Mouse (Mus musculus) heart, postnatal 4 days (tissue): Measurements from ENCODE around the gene Siah1b. TPM values are rescaled to one million over a fixed set of nuclear protein-coding genes. Genes with fewer than 3 reads are reported as not detected.

ENCODE experiments used
- DNase-seq: peaks from one replicate; pipeline ENCODE4 v3.0.0; 2021
- total RNA-seq, 2 experiments: library from RNA; stranded (reverse); gene quantifications; 2 replicates each; pipeline ENCODE4 v1.2.3; 2021

Siah1b gene
- total RNA-seq: 10 to 100 TPM in 1 of 2 experiments, 1 to 10 TPM in 1; 9.9 to 10.4 TPM

- DNase-seq: peak; percentile 92
Observed at GRCm38 (mm10) chrX:164076040-164076775, at the start of gene Siah1b. TSS of gene Siah1b (minus strand) at chrX:164076493.

GRCm38 (mm10) chrX:164123942-164124341 is 47.6 kb upstream of the Siah1b start:
- no peak for DNase-seq

GRCm38 (mm10) chrX:164113744-164114143 is 37.5 kb upstream of the Siah1b start:
- DNase-seq: no peak

- no peak for DNase-seq
Observed at GRCm38 (mm10) chrX:164111146-164111545, 34.9 kb upstream of the Siah1b start.

GRCm38 (mm10) chrX:164102656-164103055 is 26.4 kb upstream of the Siah1b start:
- no peak for DNase-seq

- DNase-seq: no peak
Observed at GRCm38 (mm10) chrX:164102198-164102597, 25.9 kb upstream of the Siah1b start.

GRCm38 (mm10) chrX:164101483-164101882 is 25.2 kb upstream of the Siah1b start:
- DNase-seq: no peak

GRCm38 (mm10) chrX:164095838-164096237 is 19.5 kb upstream of the Siah1b start:
- no peak for DNase-seq

GRCm38 (mm10) chrX:164093435-164093834 is 17.1 kb upstream of the Siah1b start:
- DNase-seq: no peak

- no peak for DNase-seq
Observed at GRCm38 (mm10) chrX:164092300-164093169, 16.2 kb upstream of the Siah1b start.

- DNase-seq: no peak
Observed at GRCm38 (mm10) chrX:164089916-164090315, 13.6 kb upstream of the Siah1b start.

GRCm38 (mm10) chrX:164088582-164088981 is 12.3 kb upstream of the Siah1b start, which contains the start of gene Cltrn:
TSS of gene Cltrn (plus strand) at chrX:164088830.
- no peak for DNase-seq

GRCm38 (mm10) chrX:164082030-164082429 is 5.7 kb upstream of the Siah1b start:
- DNase-seq: no peak

GRCm38 (mm10) chrX:164068968-164069367 is 7.3 kb downstream of the Siah1b start:
- no peak for DNase-seq

- DNase-seq: peak; percentile 78
Observed at GRCm38 (mm10) chrX:164066185-164066584, 10.1 kb downstream of the Siah1b start.

- DNase-seq: no peak
Observed at GRCm38 (mm10) chrX:164059070-164059469, 17.2 kb downstream of the Siah1b start.

- DNase-seq: no peak
Observed at GRCm38 (mm10) chrX:164058523-164058922, 17.8 kb downstream of the Siah1b start.

- DNase-seq: no peak
Observed at GRCm38 (mm10) chrX:164055726-164056125, 20.6 kb downstream of the Siah1b start.

- DNase-seq: no peak
Observed at GRCm38 (mm10) chrX:164046736-164047135, 29.6 kb downstream of the Siah1b start.

GRCm38 (mm10) chrX:164042069-164042468 is 34.2 kb downstream of the Siah1b start:
- DNase-seq: no peak

GRCm38 (mm10) chrX:164038882-164039281 is 37.4 kb downstream of the Siah1b start:
- no peak for DNase-seq

GRCm38 (mm10) chrX:164035931-164036330 is 40.4 kb downstream of the Siah1b start:
- DNase-seq: no peak

GRCm38 (mm10) chrX:164035401-164035800 is 40.9 kb downstream of the Siah1b start:
- DNase-seq: no peak
